Mouse (Mus musculus) small intestine, adult 2 months (tissue): ENCODE measurements around the gene Spred1. TPM values are rescaled to one million over a fixed set of nuclear protein-coding genes. Genes with fewer than 3 reads are reported as not detected.
"Not testable (repeated sequence)": the region's sequence is repeated elsewhere in the genome, so short reads cannot be mapped to it uniquely, and the experiment has no call there.

Experiments used
- H3K27ac ChIP-seq: fragments of 200-500 bp; 2 replicates; pipeline ENCODE4 v1.5.1; 2012; ENCODE audit warnings: low read depth, low read length, control low read depth, inconsistent platforms; ENCODE audit not compliant: insufficient read depth
- H3K27me3 ChIP-seq: fragments of 200-500 bp; 2 replicates; pipeline ENCODE4 v1.6.1; 2012; ENCODE audit warnings: mild to moderate bottlenecking, moderate library complexity, low read length, inconsistent platforms; ENCODE audit not compliant: control insufficient read depth, insufficient read depth
- H3K36me3 ChIP-seq: fragments of 200-500 bp; 2 replicates; pipeline ENCODE4 v1.6.1; 2012; ENCODE audit warnings: mild to moderate bottlenecking, low read length, control low read depth, inconsistent platforms; ENCODE audit not compliant: control insufficient read depth, insufficient read depth
- H3K4me1 ChIP-seq: fragments of 200-500 bp; 2 replicates; pipeline ENCODE4 v1.6.1; 2012; ENCODE audit warnings: low read length, inconsistent platforms, mixed read lengths; ENCODE audit not compliant: control insufficient read depth, insufficient read depth, insufficient read length
- H3K4me3 ChIP-seq: fragments of 200-500 bp; 2 replicates; pipeline ENCODE4 v1.5.1; 2012; ENCODE audit warnings: low read depth, mild to moderate bottlenecking, control low read depth, inconsistent platforms, low read length, moderate library complexity
- CTCF ChIP-seq: fragments of 200-500 bp; IDR thresholded peaks from 2 replicates; pipeline ENCODE4 v1.5.1; 2012; ENCODE audit warnings: low read depth, mild to moderate bottlenecking, control low read depth, inconsistent platforms, low read length, moderate library complexity, mixed read lengths; ENCODE audit not compliant: insufficient replicate concordance, insufficient read length; ENCODE audit errors: extremely low read depth
- POLR2A ChIP-seq: fragments of 200-500 bp; IDR thresholded peaks from 2 replicates; pipeline ENCODE4 v1.6.1; 2012; ENCODE audit warnings: low read depth, mild to moderate bottlenecking, control low read depth, inconsistent platforms, low read length, moderate library complexity
- WGBS: fragments of 180-500 bp; shearing (Covaris S2); methylation state at CpG from one replicate; pipeline ENCODE4 v1.1.7; 2018; 5-methylcytosine and 5-hydroxymethylcytosine counted together
- polyA plus RNA-seq: library from polyadenylated mRNA; depleted of rRNA; stranded (reverse); fragments of >200 nt; gene quantifications from 2 replicates; pipeline ENCODE4 v1.2.3, GENCODE M21; 2012

Gene Spred1
- polyA plus RNA-seq, 1 experiment: 1.8 TPM

- Histone ChIP-seq H3K4me3 (no peak overlapping the region), H3K4me1 (no peaks in the 10 kb centered on the region), H3K27me3 (no peaks in the 10 kb centered on the region), H3K36me3 (no peaks in the 10 kb centered on the region), H3K27ac (no peak overlapping the region)
- no peak for TF ChIP-seq CTCF
- TF ChIP-seq POLR2A: no peak
- WGBS: 27% methylated on average over 2 of the region's 2 CpGs
These were observed 8.0 kb downstream of the Spred1 start for GRCm38 (mm10) chr2:117129156-117129555.

- WGBS: 88% methylated on average over 7 of the region's 7 CpGs
- H3K4me3 ChIP-seq, H3K36me3 ChIP-seq: not testable (repeated sequence)
These were observed 9.9 kb downstream of the Spred1 start for GRCm38 (mm10) chr2:117131041-117131440.

GRCm38 (mm10) chr2:117131910-117132309 is 10.7 kb downstream of the Spred1 start:
- 57% methylated on average over 1 of the region's 1 CpGs for WGBS
- Histone ChIP-seq H3K27me3 (no peaks in the 10 kb centered on the region), H3K4me1 (no peaks in the 10 kb centered on the region), H3K4me3 (no peak overlapping the region), H3K27ac (no peak overlapping the region), H3K36me3 (no peaks in the 10 kb centered on the region)
- TF ChIP-seq CTCF (no peak), POLR2A (no peak)

More at GRCm38 (mm10) chr2:117131041-117131440, 9.9 kb downstream of the Spred1 start:
- not testable (repeated sequence) for H3K4me1 ChIP-seq, H3K27me3 ChIP-seq, H3K27ac ChIP-seq

GRCm38 (mm10) chr2:117133541-117133940 is 12.4 kb downstream of the Spred1 start:
- WGBS: 72% methylated on average over 2 of the region's 2 CpGs
- no peak for TF ChIP-seq POLR2A
- no peak for TF ChIP-seq CTCF
- no peaks in the 10 kb centered on the region for H3K27me3 ChIP-seq
- H3K4me3 ChIP-seq: no peak overlapping the region
- no peaks in the 10 kb centered on the region for H3K36me3 ChIP-seq
- no peak overlapping the region for H3K27ac ChIP-seq
- no peaks in the 10 kb centered on the region for H3K4me1 ChIP-seq

- H3K27ac ChIP-seq: no peak overlapping the region
- no peak overlapping the region for H3K4me3 ChIP-seq
- TF ChIP-seq POLR2A (no peak), CTCF (no peak)
- WGBS: 70% methylated on average over 1 of the region's 1 CpGs
- no peaks in the 10 kb centered on the region for H3K27me3 ChIP-seq
- H3K4me1 ChIP-seq: no peaks in the 10 kb centered on the region
- H3K36me3 ChIP-seq: no peaks in the 10 kb centered on the region
These were observed 16.6 kb downstream of the Spred1 start for GRCm38 (mm10) chr2:117137751-117138150.

GRCm38 (mm10) chr2:117138932-117139331 is 17.8 kb downstream of the Spred1 start:
- H3K36me3 ChIP-seq: no peaks in the 10 kb centered on the region
- TF ChIP-seq POLR2A (no peak), CTCF (no peak)
- 85% methylated on average over 5 of the region's 5 CpGs for WGBS
- no peak overlapping the region for H3K27ac ChIP-seq
- H3K27me3 ChIP-seq: no peaks in the 10 kb centered on the region
- H3K4me3 ChIP-seq: no peak overlapping the region
- no peaks in the 10 kb centered on the region for H3K4me1 ChIP-seq

GRCm38 (mm10) chr2:117139977-117140376 is 18.8 kb downstream of the Spred1 start:
- no peaks in the 10 kb centered on the region for H3K4me1 ChIP-seq
- no peak overlapping the region for H3K4me3 ChIP-seq
- no peaks in the 10 kb centered on the region for H3K27me3 ChIP-seq
- H3K36me3 ChIP-seq: no peaks in the 10 kb centered on the region
- TF ChIP-seq POLR2A (no peak), CTCF (no peak)
- H3K27ac ChIP-seq: no peak overlapping the region
- WGBS: 62% methylated on average over 1 of the region's 1 CpGs

- TF ChIP-seq POLR2A (no peak), CTCF (no peak)
- H3K4me3 ChIP-seq: no peak overlapping the region
- H3K36me3 ChIP-seq: no peaks in the 10 kb centered on the region
- WGBS: 91% methylated on average over 4 of the region's 4 CpGs
- H3K4me1 ChIP-seq: no peaks in the 10 kb centered on the region
- H3K27me3 ChIP-seq: no peaks in the 10 kb centered on the region
- H3K27ac ChIP-seq: no peak overlapping the region
These were observed 21.9 kb downstream of the Spred1 start for GRCm38 (mm10) chr2:117143106-117143505.
